Mouse (Mus musculus): Measurements from ENCODE around the gene Slc5a2. TPM values are rescaled to one million over a fixed set of nuclear protein-coding genes. Genes with fewer than 3 reads are reported as not detected.

Slc5a2 gene
- polyA plus RNA-seq, 1 experiment from 2014 or later = 0.19 TPM

DNA sequence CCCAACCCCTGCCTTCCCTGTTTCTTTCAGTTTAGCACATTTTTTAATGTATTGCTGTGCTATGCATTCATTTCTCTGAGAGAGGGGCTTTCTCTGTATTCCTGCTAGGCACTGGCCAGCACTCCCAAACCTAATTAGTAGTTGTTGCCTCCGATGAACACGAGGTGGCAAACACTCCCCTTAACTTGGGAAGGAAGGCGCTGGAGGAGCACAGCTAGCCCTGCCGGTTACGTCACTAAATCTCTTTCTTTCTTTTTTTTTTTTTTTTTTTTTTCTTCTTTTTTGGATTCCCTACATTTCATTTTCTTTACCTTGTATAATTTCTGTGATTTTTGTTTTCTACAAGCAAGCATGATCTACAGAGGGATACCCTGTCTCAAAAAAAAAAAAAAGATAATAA is 39.5 kb downstream of the Slc5a2 start:
- H3K4me1 ChIP-seq = peaks cover 41% of the 10 kb centered on the region
- no peak overlapping the region for H3K4me3 ChIP-seq
- no peak overlapping the region for H3K9ac ChIP-seq
- H3K9me3 ChIP-seq = no peaks in the 10 kb centered on the region
- WGBS = 2% methylated on average over 5 of the region's 5 CpGs
- H3K27ac ChIP-seq = peak overlapping the region; percentile 67
- H3K36me3 ChIP-seq = no peaks in the 10 kb centered on the region
- no peaks in the 10 kb centered on the region for H3K27me3 ChIP-seq
- H3K4me2 ChIP-seq = 0 out of 2 replicates have a peak overlapping the region, but pooled peaks have one; percentile 0
- ATAC-seq (ENCODE audit: borderline replicate concordance, extremely low read depth, low FRiP score, low TSS enrichment) = no peak

DNA sequence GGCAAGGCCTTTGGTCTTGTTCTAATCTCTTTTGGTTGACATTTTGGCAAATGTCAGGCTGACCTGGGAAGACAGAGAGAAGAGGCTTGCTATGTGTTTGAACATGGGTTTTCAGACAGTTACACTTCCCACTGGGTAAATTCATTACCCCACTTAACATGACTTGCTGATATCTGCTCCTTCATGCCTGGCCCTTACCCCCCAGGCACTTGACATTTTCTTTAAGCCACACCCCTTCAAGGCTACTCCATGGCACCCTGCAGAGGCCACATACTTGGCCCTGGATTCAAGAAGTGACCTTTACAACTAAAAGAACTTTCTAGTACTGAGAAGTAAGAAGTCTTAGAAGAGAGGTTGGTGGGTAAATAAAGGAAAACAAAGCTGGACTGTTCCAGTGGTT is 42.4 kb downstream of the Slc5a2 start:
- Histone ChIP-seq H3K4me2 (no peak overlapping the region), H3K9me3 (no peaks in the 10 kb centered on the region), H3K4me3 (no peak overlapping the region), H3K9ac (no peak overlapping the region), H3K4me1 (peaks cover 47% of the 10 kb centered on the region), H3K36me3 (no peaks in the 10 kb centered on the region), H3K27ac (no peak overlapping the region), H3K27me3 (no peaks in the 10 kb centered on the region)
- ATAC-seq (ENCODE audit: borderline replicate concordance, extremely low read depth, low FRiP score, low TSS enrichment) = no peak

DNA sequence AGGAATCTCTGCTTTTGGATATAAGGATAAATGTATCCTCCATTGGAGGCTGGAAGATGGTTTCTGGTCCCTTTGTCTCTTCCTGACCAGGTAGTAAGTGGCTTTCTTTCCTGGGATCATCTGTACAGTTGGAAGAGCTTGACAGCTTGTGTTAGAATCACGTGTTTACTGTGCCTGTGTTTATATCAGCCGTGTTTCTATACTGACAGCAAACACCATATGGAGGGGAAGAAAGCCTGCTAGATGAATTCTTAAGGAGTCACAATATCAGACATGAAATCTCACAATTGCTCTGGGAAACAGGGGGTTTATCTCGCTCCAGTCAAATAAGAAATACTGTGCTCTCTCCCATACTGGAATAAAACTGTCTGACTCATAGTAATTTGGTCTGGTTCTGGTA is 43.8 kb downstream of the Slc5a2 start:
- Histone ChIP-seq H3K27me3 (no peaks in the 10 kb centered on the region), H3K4me1 (peaks cover 42% of the 10 kb centered on the region), H3K4me3 (no peak overlapping the region), H3K9me3 (no peaks in the 10 kb centered on the region), H3K27ac (no peak overlapping the region), H3K9ac (no peak overlapping the region), H3K36me3 (no peaks in the 10 kb centered on the region), H3K4me2 (no peak overlapping the region)
- no peak for ATAC-seq (ENCODE audit: borderline replicate concordance, extremely low read depth, low FRiP score, low TSS enrichment)
- WGBS = 31% methylated on average over 3 of the region's 3 CpGs

DNA sequence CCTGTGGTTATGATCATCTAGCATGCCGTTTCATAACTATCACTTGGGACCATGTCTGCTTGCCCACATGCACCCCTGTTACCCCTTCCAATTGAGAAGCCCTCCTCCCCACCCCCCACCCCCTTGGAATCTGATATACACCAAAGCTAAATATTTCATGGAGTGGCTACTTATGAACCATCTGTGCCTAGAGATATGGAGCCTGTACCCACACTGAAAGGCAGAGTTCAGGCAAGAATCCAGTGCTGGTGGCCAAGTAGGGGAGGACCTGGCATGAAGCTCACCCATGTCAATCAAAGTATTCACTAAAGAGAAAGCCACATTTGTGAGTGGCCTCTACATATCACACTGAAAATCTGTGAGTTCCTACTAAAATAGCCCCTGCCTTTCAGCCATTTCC is 44.3 kb downstream of the Slc5a2 start:
- 46% methylated on average over 1 of the region's 1 CpGs for WGBS
- Histone ChIP-seq H3K4me3 (no peak overlapping the region), H3K27ac (no peak overlapping the region), H3K4me2 (no peak overlapping the region), H3K9ac (no peak overlapping the region), H3K36me3 (no peaks in the 10 kb centered on the region), H3K9me3 (no peaks in the 10 kb centered on the region), H3K4me1 (peaks cover 37% of the 10 kb centered on the region), H3K27me3 (no peaks in the 10 kb centered on the region)
- ATAC-seq (ENCODE audit: borderline replicate concordance, extremely low read depth, low FRiP score, low TSS enrichment) = no peak

DNA sequence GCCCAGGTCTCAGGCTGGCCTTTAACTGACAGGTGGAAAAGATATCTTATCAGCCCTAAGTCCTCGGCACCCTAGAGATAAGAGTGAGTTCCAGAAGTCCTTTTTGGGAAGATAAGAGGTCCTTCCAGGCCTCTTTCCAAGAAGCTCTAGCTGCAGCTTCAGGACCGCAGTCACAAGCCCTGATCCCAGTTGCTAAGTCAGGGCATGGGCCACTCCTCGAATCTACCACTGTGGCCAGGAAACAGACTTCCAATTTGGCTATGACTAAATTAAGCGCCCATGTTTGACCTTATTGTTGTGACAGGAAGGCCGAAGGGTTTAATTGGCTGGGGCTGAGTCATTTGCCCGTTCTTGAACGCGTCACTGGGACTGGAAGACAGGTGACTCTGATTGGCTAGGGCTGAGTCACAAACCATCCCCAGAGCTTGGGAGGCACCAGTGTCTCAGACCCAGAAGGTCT is 44.8 kb downstream of the Slc5a2 start:
- H3K9ac ChIP-seq = no peak overlapping the region
- H3K27ac ChIP-seq = no peak overlapping the region
- no peak for ATAC-seq (ENCODE audit: borderline replicate concordance, extremely low read depth, low FRiP score, low TSS enrichment)
- no peaks in the 10 kb centered on the region for H3K9me3 ChIP-seq
- peaks cover 36% of the 10 kb centered on the region for H3K4me1 ChIP-seq
- no peak overlapping the region for H3K4me2 ChIP-seq
- H3K36me3 ChIP-seq = no peaks in the 10 kb centered on the region
- no peaks in the 10 kb centered on the region for H3K27me3 ChIP-seq
- WGBS = 32% methylated on average over 8 of the region's 8 CpGs
- H3K4me3 ChIP-seq = no peak overlapping the region

DNA sequence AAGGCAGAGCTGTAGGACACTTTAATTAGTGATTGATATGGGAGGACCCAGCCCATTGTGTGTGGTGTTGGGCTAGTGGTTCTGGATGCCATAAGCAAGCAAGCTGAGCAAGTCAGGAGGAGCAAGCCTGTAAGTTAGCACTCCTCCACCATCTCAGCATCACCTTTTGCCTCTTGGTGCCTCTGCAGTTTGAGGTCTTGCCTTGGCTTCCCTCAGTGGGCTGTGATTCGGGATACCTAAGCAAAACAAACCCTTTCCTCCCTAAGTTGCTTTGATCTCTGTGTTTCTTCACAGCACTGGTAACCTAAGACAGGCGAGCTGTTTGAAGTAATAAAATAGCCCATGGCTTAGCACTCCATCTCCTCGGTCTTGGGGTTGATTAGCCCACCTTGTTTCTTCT is 45.8 kb downstream of the Slc5a2 start:
- no peaks in the 10 kb centered on the region for H3K27me3 ChIP-seq

DNA sequence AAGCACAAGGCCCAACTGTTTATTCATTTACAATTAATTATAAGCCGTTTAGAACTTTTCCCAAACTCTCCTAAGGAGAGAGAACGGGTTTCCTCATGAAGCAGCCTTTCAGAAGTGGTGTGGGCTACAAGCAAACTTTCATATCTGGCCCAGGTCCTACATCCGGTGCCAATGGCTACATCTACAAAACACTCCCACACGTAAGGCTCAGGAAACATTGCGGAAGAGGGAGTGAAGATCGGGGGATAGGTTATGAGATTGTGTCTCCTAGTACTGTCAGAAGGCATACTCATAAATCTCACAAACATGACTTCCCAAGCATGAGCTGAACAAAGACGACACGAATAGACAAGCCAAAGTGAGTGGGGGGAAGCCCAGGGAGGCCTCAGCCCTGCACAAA is 46.4 kb downstream of the Slc5a2 start:
- no peak overlapping the region for H3K9ac ChIP-seq
- no peaks in the 10 kb centered on the region for H3K27me3 ChIP-seq
- no peak overlapping the region for H3K4me3 ChIP-seq
- H3K9me3 ChIP-seq = no peaks in the 10 kb centered on the region
- WGBS = 66% methylated on average over 8 of the region's 8 CpGs
- peaks cover 36% of the 10 kb centered on the region for H3K4me1 ChIP-seq
- ATAC-seq (ENCODE audit: borderline replicate concordance, extremely low read depth, low FRiP score, low TSS enrichment) = no peak
- no peak overlapping the region for H3K27ac ChIP-seq
- no peak overlapping the region for H3K4me2 ChIP-seq
- H3K36me3 ChIP-seq = no peaks in the 10 kb centered on the region

More for the DNA sequence above, 45.8 kb downstream of the Slc5a2 start:
- Histone ChIP-seq H3K27ac (no peak overlapping the region), H3K4me2 (no peak overlapping the region), H3K9me3 (no peaks in the 10 kb centered on the region), H3K4me3 (no peak overlapping the region), H3K36me3 (no peaks in the 10 kb centered on the region), H3K9ac (no peak overlapping the region), H3K4me1 (peaks cover 36% of the 10 kb centered on the region)
- WGBS = 58% methylated on average over 3 of the region's 3 CpGs
- no peak for ATAC-seq (ENCODE audit: borderline replicate concordance, extremely low read depth, low FRiP score, low TSS enrichment)

DNA sequence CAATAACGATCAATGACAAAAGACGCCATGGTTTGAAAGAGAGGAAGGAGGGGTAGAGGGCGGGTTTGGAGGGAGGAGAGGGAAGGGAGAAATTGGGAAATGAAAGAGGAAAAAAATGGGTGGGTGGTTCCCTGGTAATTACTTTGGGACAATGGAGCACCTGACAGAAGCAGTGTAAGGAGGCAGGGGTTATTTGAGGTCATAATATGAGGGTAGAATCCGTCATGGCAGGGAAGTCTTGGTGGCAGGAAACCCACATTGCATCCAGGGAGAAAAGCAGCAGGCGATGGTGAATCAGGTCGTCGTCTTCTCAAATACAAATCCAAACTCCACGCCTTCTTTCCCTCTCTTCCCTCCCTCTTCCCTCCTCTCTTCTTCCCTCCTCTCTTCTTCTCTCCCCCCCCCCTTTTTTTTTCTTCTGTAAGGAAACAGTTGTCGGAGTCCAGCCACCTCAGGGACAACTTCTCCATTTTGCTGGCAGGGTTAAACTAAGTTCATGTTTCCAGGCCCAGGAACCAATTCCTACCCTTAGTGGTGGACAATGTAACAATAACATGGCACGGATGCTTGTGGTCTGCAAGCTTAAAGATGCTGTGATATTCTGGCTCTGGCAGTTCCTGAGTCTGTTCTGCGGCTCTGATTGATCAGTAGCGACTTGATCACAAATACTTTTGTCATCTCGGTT is 47.1 kb downstream of the Slc5a2 start:
- Histone ChIP-seq H3K9me3 (no peaks in the 10 kb centered on the region), H3K27me3 (no peaks in the 10 kb centered on the region), H3K4me2 (no peak overlapping the region), H3K27ac (no peak overlapping the region), H3K36me3 (no peaks in the 10 kb centered on the region), H3K4me3 (no peak overlapping the region), H3K9ac (no peak overlapping the region), H3K4me1 (peaks cover 33% of the 10 kb centered on the region)
- ATAC-seq (ENCODE audit: borderline replicate concordance, extremely low read depth, low FRiP score, low TSS enrichment) = no peak
- WGBS = 79% methylated on average over 13 of the region's 13 CpGs

DNA sequence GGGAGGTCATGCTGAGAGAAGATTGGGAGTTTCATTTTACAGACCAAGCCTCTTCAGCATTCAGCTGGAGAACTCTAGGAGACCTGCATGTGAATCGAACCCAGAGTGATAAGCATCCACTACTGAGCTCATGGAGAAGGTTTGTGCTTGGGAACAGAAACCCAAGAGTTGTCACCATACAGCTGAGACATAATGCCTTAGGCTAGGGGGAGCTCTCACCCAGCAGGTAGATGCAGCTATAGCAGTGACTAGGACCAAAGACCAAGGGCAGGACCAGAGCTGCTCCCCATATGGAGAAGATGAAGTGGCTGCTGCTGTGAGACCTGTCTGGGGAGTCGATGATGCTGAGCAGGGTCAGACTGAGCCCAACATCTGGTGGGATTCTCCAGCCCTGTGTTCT is 48.1 kb downstream of the Slc5a2 start:
- Histone ChIP-seq H3K27me3 (no peaks in the 10 kb centered on the region), H3K9ac (no peak overlapping the region), H3K27ac (no peak overlapping the region), H3K4me3 (no peak overlapping the region), H3K4me1 (peaks cover 25% of the 10 kb centered on the region), H3K9me3 (no peaks in the 10 kb centered on the region), H3K36me3 (no peaks in the 10 kb centered on the region), H3K4me2 (no peak overlapping the region)
- no peak for ATAC-seq (ENCODE audit: borderline replicate concordance, extremely low read depth, low FRiP score, low TSS enrichment)
- 85% methylated on average over 2 of the region's 2 CpGs for WGBS

DNA sequence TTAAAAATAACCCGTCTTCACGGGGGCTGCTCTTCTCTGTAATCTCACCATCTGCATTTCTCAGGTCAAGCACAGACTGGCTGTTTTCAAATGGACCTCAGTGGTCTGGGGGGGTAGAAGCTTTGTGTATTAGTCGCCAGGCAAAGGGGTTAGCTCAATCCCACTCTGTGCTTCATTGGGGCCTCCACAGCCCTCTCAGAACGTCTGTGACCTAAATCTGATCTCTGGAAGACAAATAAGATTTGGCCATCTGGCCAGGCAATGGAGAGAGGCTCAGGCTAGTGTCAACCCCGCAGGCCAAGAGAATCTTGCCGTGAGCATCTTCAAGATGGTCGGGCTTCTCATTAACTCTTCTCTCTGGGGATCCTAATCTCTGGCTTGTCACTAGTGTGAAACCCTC is 49.0 kb downstream of the Slc5a2 start:
- H3K36me3 ChIP-seq = no peaks in the 10 kb centered on the region
- no peak overlapping the region for H3K4me2 ChIP-seq
- WGBS = 56% methylated on average over 7 of the region's 7 CpGs
- H3K4me1 ChIP-seq = peaks cover 25% of the 10 kb centered on the region
- no peak overlapping the region for H3K27ac ChIP-seq
- no peaks in the 10 kb centered on the region for H3K9me3 ChIP-seq
- H3K27me3 ChIP-seq = no peaks in the 10 kb centered on the region
- ATAC-seq (ENCODE audit: borderline replicate concordance, extremely low read depth, low FRiP score, low TSS enrichment) = no peak
- H3K4me3 ChIP-seq = no peak overlapping the region
- no peak overlapping the region for H3K9ac ChIP-seq

DNA sequence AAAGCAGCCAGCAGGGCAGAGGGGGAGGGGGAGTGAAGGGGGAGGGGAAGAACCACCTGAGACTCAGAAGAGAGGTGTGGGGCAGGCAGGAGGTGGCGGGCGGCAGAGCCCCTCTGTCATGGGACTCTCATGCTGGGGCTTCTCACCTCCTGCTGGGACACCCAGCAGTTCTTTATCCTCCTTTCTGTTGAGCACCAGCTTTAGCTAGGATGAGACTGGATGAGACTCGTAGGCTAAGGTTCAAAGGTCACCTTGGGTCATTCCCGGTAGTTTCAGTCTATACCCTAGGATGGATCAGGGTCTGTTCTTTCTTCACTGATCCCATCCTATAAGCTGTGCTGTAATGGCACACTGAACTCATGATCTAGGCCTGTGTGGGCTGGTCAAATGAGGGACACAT is 51.6 kb downstream of the Slc5a2 start:
- Histone ChIP-seq H3K9me3 (no peaks in the 10 kb centered on the region), H3K27me3 (no peaks in the 10 kb centered on the region), H3K27ac (no peak overlapping the region), H3K4me3 (no peak overlapping the region), H3K9ac (no peak overlapping the region), H3K4me2 (no peak overlapping the region), H3K36me3 (no peaks in the 10 kb centered on the region), H3K4me1 (peaks cover 29% of the 10 kb centered on the region)
- ATAC-seq (ENCODE audit: borderline replicate concordance, extremely low read depth, low FRiP score, low TSS enrichment) = no peak
- 55% methylated on average over 4 of the region's 4 CpGs for WGBS

DNA sequence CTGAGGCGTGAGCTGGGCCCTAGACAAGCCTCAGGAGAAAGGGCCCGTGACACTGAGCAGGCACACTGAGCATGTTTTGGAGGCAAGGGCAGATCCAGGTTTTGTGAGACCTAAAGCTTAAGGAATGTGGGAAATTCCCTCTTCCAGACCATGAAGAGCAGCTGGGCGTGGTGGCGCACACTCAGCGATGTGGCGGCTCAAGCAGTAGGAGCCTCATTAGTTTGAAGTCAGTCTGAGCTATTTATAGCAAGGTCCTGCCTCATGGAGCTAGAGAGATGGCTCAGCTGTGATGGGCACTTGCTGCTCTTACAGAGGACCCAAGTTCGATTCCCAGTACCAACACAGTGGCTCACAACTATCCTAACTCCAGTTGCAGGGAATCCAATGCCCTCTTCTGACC is 53.7 kb downstream of the Slc5a2 start:
- Histone ChIP-seq H3K27ac (peak overlapping the region; percentile 91; the same call in 1 of the 2 replicates), H3K4me3 (no peak overlapping the region), H3K9ac (no peak overlapping the region), H3K4me1 (peaks cover 31% of the 10 kb centered on the region), H3K36me3 (no peaks in the 10 kb centered on the region), H3K9me3 (no peaks in the 10 kb centered on the region), H3K27me3 (no peaks in the 10 kb centered on the region), H3K4me2 (no peak overlapping the region)
- 55% methylated on average over 7 of the region's 7 CpGs for WGBS
- peak; percentile 14; the same call in 1 of the 2 replicates for ATAC-seq (ENCODE audit: borderline replicate concordance, extremely low read depth, low FRiP score, low TSS enrichment)
